Mouse (Mus musculus): ENCODE data around the gene Xlr3b. TPM values are rescaled to one million over a fixed set of nuclear protein-coding genes. Genes with fewer than 3 reads are reported as not detected.
A peak's percentile ranks its signal among the peaks of the same experiment; 100 is the strongest.
"Not testable (repeated sequence)": the region's sequence is repeated elsewhere in the genome, so short reads cannot be mapped to it uniquely, and the experiment has no call there.

Gene Xlr3b
- total RNA-seq (2022): 1 to 10 TPM in 2 of 4 experiments, under 1 TPM in 2; 0.27 to 1.8 (median 1.2) TPM

DNA sequence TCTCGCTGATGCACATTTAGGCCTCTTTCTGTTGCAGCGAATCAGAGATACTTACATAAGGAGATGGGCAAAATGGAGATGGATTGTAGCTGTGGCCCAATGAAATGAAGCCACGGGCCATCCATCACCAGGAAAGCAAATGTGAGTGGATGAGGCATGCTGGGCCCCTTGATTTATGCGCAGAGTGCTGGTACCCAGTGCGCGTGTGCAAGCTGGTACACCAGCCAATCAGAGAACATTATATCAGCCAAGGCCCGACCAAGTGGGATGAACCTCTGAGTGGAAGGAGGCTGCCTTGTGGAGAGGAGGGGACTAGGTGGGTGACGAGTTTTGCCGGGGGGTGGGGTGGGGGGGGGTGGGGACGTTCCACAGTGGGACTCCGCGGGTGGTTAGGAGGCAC lies at the start of gene Xlr3b:
Xlr3b (plus strand) TSS at position 274 of the 400 bp plus-strand sequence.
- DNase-seq (ENCODE audit: low spot score): peak; percentile 0

- DNase-seq (ENCODE audit: low spot score): not testable (repeated sequence)
Measured at GRCm38 (mm10) chrX:73143218-73143618, 48.8 kb upstream of the Xlr3b start.

DNA sequence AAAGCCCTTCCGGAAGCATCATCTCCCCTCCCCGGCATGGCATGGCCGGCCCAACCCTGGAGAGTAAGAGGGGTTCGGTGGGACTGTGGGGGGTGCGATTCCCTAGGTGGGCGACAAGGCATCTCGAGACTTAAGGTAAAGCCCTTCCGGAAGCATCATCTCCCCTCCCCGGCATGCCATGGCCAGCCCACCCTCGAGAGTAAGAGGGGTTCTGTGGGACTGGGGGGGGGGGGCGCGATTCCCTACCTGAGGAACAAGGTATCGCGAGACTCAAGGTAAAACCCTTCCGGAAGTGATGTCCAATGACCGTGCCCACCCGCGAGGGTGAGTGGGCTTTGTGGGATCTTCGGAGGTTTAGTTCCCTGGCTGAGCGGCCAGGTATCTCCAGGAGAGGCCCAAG lies 43.5 kb upstream of the Xlr3b start, which contains the start of gene Xlr5b:
Xlr5b (plus strand) TSS at position 301 of the 400 bp plus-strand sequence.
- DNase-seq (ENCODE audit: low spot score): not testable (repeated sequence)

GRCm38 (mm10) chrX:73149350-73149749 lies 42.7 kb upstream of the Xlr3b start, which contains the start of gene DXBay18:
Gene DXBay18, minus strand, starts transcription at chrX:73149450.
- DNase-seq (ENCODE audit: low spot score): not testable (repeated sequence)

DNA sequence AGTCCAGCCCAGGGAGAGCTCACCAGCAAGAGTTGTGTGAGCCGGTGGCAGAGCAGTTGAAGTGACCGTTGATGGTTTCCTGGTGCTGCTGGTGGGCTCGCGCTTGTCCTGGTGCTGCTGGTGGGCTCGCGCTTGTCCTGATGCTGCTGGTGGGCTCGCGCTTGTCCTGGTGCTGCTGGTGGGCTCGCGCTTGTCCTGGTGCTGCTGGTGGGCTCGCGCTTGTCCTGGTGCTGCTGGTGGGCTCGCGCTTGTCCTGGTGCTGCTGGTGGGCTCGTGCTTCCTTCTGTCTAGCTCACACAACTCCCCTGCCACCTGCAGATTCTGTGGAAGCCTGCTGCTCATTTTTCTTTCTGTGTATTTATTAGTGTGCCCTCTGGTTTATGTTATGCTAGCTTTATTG lies 15.1 kb upstream of the Xlr3b start, which contains the start of gene Spin2d:
Spin2d (minus strand) TSS at position 101 of the 400 bp plus-strand sequence.
- DNase-seq (ENCODE audit: low spot score): not testable (repeated sequence)

DNA sequence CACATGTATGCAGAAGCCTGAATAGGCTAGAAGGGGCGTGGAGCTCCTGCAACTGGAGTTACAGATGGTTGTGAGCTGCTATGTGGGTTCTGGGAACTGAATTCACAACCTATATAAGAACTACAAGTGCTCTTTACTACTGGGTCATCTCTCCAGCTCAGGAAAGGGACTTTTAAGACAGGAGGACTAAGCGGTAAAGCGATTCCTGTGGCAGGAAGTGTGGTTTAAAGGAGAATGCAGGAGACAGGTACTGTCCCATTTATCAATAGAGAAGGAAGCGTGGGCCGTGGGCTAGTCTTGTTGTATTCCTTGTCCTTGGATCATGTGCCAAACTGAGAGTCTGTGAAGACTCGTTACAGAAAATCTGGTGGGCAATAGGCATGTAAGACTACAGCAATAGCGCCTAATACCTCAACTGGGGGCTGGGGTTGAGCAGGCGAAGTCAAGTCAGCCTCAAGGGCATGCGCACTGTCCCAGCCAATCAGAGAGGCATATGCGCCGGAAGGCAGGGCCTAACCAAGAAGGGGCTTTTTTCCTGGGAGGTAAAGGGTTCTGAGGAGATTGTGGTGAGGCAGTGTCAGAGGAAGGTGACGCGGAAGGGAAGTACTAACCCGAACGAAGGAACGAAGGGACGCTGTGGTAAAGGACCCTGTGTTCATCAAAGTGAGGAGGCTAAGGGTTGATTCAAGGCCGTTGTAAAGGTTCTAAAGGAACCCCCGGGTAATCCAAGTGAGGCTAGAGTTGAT lies 22.0 kb downstream of the Xlr3b start, which contains the start of gene Xlr4b:
Xlr4b (plus strand) TSS at position 515 of the 746 bp plus-strand sequence.
- DNase-seq (ENCODE audit: low spot score): not testable (repeated sequence)

- no peak for DNase-seq (ENCODE audit: low spot score)
Measured at GRCm38 (mm10) chrX:73225365-73225764, 33.4 kb downstream of the Xlr3b start.

DNA sequence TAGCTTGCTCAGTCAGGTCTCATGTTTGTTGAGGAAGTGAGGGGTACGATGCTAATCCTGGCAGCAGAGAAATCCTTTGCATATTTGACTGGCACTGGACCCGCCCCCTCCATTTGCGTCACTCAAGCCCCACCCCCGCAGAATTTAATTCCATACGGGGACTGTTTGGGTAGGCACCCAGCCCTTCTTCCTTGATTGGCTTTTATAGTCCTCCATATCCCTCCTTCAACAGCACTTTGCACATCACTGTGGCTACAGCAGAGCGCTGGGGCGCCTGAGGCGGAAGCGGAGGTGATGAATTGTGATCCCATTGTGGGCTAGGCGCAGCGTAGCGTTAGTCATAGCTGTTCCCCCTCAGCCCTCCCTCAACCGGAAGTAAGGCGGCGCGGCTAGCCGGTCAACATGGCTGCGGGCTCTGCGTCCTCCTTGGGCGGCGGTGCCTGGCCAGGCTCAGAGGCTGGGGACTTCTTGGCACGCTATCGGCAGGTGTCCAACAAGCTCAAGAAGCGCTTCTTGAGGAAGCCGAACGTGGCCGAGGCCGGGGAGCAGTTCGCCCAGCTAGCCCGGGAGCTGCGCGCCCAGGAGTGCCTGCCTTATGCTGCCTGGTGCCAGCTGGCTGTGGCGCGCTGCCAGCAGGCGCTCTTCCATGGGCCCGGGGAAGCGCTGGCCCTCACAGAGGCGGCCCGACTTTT lies 36.1 kb downstream of the Xlr3b start, which contains the start of gene F8a:
F8a (plus strand) TSS at position 378 of the 692 bp plus-strand sequence.
- peak; percentile 77 for DNase-seq (ENCODE audit: low spot score)

GRCm38 (mm10) chrX:73228606-73229214 lies 36.7 kb downstream of the Xlr3b start:
- DNase-seq (ENCODE audit: low spot score): peak; percentile 14

DNA sequence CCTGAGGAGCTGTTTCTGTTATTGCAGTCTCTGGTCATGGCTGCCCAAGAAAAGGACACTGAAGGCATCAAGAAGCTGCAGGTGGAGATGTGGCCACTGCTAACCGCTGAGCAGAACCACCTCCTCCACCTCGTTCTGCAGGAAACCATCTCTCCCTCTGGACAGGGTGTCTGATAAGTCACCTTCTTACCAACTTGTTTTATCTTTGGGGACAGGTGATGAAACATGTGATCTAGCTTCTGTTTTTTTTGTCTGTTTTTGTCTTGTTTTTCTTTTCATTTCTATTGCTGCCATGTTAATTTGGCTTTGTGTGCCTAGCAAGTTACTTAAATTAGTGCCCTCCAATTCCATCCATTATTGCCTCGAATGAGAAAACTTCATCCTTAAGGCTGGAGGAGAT lies 37.3 kb downstream of the Xlr3b start:
- no peak for DNase-seq (ENCODE audit: low spot score)

- not testable (repeated sequence) for DNase-seq (ENCODE audit: low spot score)
Measured at GRCm38 (mm10) chrX:73242821-73243325, 50.9 kb downstream of the Xlr3b start, which contains the start of gene Xlr4c. Gene Xlr4c, minus strand, starts transcription at chrX:73243130.

Other genes with a start within 250 kb of the Xlr3b start
- 1 to 10 TPM in 2 of 4 experiments, under 1 TPM in 2; 0.63 to 1.7 (median 1.0) TPM for gene Zfp185, start 204.9 kb upstream of the Xlr3b start, total RNA-seq (2022)
- not detected for gene Pnma5, start 155.1 kb upstream of the Xlr3b start, total RNA-seq (2022)
- not detected for gene Pnma3, start 127.4 kb upstream of the Xlr3b start, total RNA-seq (2022)
- 1 to 10 TPM in 2 of 4 experiments, under 1 TPM in 2; 0.27 to 2.9 (median 1.7) TPM for gene Xlr4a, start 109.7 kb upstream of the Xlr3b start, total RNA-seq (2022)
- 1 to 10 TPM in 1 of 4 experiments, under 1 TPM in 2, not detected in 1; 0.25 to 2.1 (median 0.86) TPM for gene Xlr3a, start 95.1 kb upstream of the Xlr3b start, total RNA-seq (2022)
- gene Gm14685, start 75.2 kb upstream of the Xlr3b start, total RNA-seq (2022): not detected
- gene Xlr5b, start 43.4 kb upstream of the Xlr3b start, total RNA-seq (2022): not detected
- gene DXBay18, start 42.8 kb upstream of the Xlr3b start, total RNA-seq (2022): not detected
- gene Spin2d, start 15.2 kb upstream of the Xlr3b start, total RNA-seq (2022): not detected
- 1 to 10 TPM in 1 of 4 experiments, under 1 TPM in 1, not detected in 2; 0.17 to 1.5 TPM for gene Xlr4b, start 22.1 kb downstream of the Xlr3b start, total RNA-seq (2022)
- 1 to 10 TPM; 6.9 to 7.6 (median 7.3) TPM for gene F8a, start 36.1 kb downstream of the Xlr3b start, total RNA-seq (2022)
- not detected for gene Xlr4c, start 50.9 kb downstream of the Xlr3b start, total RNA-seq (2022)
- gene Xlr3c, start 73.2 kb downstream of the Xlr3b start, total RNA-seq (2022): not detected
- not detected for gene Xlr5a, start 100.8 kb downstream of the Xlr3b start, total RNA-seq (2022)
- not detected for gene Xlr5c, start 100.8 kb downstream of the Xlr3b start, total RNA-seq (2022)
- gene Gm45015, start 144.6 kb downstream of the Xlr3b start, total RNA-seq (2022): not detected
- gene Zfp275, start 150.4 kb downstream of the Xlr3b start, total RNA-seq (2022): 1 to 10 TPM; 6.1 to 7.5 (median 6.7) TPM
- gene Gm18336, start 206.5 kb downstream of the Xlr3b start, total RNA-seq (2022): not detected
- gene Zfp92, start 218.9 kb downstream of the Xlr3b start, total RNA-seq (2022): not detected
- not detected for gene Trex2, start 243.1 kb downstream of the Xlr3b start, total RNA-seq (2022)